Mouse (Mus musculus) heart, postnatal 25 days (tissue): ENCODE measurements around the gene Hesx1. TPM values are rescaled to one million over a fixed set of nuclear protein-coding genes. Genes with fewer than 3 reads are reported as not detected.
A peak's percentile ranks its signal among the peaks of the same experiment; 100 is the strongest.

Experiments used
- DNase-seq: peaks from one replicate; pipeline ENCODE4 v3.0.0; 2022; ENCODE audit warnings: low spot score
- intact Hi-C: fragments of 180-260 bp; cut with DNase I; formaldehyde crosslinking; loops from one replicate; pipeline ENCODE4 v1.15.1; 2025
- total RNA-seq, 2 experiments: library from RNA; stranded (reverse); gene quantifications; 2 replicates each; pipeline ENCODE4 v1.2.3; 2021

Gene Hesx1
- total RNA-seq, 2 experiments from 2014 or later: not detected

DNA sequence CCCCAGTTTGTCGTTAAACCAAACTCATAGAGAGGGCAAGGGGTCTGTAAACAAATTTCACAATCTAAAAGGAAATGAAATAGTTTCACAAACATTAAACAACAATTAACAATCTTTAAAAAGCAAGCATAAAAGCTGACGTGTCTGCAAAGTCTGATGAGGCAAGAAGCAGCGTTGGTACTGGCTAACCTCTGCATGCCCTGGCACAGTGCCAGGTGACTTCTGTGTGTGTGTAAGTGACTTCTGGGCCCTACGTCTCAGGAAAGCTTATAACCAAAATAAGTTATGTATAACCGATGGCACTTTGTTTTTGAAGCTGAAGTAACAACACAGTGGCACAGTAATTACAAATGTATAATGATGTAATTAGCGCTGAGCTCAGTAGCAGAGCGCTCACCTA lies 10.7 kb downstream of the Hesx1 start:
- DNase-seq: no peak
- intact Hi-C loops: no loop called here

DNA sequence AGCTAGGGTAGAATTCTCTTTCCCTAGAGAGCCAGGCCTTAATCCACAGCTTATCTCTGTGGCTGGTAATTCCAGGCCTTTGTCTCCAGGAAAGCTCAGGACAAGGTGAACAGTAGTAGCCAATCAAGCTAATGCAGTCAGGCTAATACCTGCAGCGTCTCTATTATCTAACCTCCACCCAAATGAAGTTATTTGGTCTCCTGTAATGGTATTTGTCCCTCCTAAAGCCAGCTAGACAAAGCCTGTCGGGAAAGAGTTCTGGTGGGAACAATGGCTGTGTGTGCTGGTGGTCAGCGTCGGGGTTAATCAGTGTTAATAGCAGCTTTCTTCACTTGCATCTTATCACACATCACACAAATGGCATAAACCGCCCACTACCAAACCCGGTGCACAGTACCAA lies 11.7 kb downstream of the Hesx1 start:
- no peak for DNase-seq
- intact Hi-C loops: no loop called here

- intact Hi-C loops: no loop called here
- no peak for DNase-seq
Measured at GRCm38 (mm10) chr14:27011561-27011960, 17.3 kb downstream of the Hesx1 start.

DNA sequence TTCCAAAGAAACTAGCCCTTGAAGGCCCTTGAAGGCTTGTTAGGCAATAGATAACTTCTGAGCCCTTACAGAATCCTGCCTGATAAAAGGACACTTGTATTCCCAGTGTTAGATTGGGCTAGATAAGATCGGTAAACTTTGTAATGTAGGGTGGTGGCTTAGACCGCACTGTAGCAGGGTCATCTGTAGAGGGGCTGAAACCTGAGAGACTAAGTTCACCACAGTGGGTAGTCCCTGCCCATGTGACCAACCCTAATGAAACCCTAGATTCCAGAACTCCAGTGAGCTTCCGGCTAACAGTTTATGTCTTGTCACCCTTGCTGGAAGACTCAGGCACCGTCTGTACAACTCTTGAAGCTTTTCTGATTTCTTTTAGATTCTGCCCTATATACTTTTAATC lies 19.4 kb downstream of the Hesx1 start:
- intact Hi-C loops: no loop called here
- DNase-seq: no peak

GRCm38 (mm10) chr14:27017936-27018335 lies 23.7 kb downstream of the Hesx1 start:
- intact Hi-C loops: no loop called here
- no peak for DNase-seq

DNA sequence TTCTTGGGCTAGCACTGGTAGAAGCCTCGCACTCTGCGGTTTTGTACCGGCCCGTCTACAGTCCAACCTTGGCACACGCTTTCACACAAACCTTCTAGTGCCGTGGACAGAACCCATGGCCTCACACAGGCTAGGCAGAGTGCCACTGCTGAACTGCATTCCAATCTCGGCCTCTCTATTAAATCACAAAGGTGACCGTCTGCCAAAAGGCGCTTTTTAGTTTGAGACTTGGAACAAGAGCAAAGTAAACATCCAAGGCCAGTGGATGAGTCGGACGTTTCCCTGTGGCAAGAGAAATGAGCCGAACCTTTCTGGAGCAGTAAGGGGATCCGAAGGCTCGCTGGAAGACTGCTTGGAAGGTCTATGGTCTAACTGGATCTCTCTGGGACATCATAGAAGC lies 25.6 kb downstream of the Hesx1 start:
- DNase-seq: no peak
- intact Hi-C loops: loop anchor here (5.0 to 10.0 kb wide), 2 partner anchors 33 to 355 kb away; partner anchors contain the start of gene Pde12

GRCm38 (mm10) chr14:27022876-27023275 lies 28.7 kb downstream of the Hesx1 start:
- intact Hi-C loops: loop anchor here (5.0 to 10.0 kb wide), 2 partner anchors 36 to 358 kb away; partner anchors contain the start of gene Pde12
- no peak for DNase-seq

DNA sequence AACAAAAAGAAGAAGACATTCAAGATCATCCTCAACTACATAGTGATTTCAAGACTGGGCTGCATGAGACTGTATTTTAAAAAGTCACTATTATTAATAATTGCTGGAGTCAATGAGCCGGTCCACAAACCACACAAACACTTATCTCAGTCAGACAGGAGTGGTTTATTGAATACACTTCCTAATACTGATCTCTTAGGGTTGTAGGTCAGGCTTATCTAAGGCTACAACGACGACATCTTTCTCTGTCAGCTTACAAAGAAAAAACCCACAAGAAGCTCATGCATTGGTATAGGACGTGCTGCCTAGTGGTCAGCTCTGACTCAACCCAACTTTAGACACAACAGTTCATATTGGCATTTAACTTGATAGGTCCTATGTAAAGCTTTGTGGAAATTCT lies 30.4 kb downstream of the Hesx1 start:
- intact Hi-C loops: loop anchor here (5.0 to 10.0 kb wide), 2 partner anchors 37 to 360 kb away; partner anchors contain the start of gene Pde12

DNA sequence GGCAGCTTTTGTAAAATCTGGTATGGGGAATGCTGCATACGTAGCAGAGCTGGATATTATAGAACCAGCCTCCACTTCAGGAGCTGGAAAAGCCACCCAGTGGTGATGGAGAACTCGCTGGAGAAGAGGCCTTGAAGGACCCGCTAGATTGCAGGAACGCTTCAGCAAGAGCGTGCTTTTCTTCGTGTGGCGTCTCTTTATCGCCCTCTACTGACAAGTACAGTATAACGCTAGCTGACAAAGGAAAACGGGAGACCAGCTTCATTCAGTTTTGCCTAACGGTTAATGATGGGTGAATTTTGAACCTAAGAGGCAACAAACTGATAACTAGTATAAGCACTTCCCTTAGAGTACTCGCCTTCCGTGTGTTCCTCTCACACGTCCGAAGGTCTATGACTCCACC lies 35.6 kb downstream of the Hesx1 start:
- intact Hi-C loops: loop anchor here (2.0 to 10.0 kb wide), 5 partner anchors 37 to 365 kb away; partner anchors contain the start of genes Hesx1 and Pde12
- no peak for DNase-seq

More for the DNA sequence above, 30.4 kb downstream of the Hesx1 start:
- DNase-seq: no peak

DNA sequence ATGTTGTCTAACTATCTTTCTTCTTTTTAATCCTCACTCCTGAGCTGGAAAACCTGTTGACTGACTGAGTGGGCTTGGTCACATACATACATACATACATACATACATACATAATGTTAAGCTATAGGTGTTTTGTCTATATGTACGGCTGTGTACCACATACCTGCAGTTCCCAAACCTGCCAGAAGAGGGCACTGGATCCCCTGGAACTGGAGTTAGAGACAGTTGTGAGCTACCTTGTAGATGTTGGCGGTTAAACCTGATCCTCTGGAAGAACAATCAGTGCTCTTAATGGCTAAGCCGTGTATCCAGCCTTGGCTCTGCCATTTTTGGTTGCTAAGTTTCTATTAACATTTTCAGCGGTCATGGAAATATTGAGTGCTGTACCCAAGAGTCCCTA lies 36.9 kb downstream of the Hesx1 start:
- DNase-seq: peak; percentile 26
- intact Hi-C loops: loop anchor here (1.0 to 5.0 kb wide), 4 partner anchors 36 to 154 kb away; partner anchors contain the start of gene Hesx1

DNA sequence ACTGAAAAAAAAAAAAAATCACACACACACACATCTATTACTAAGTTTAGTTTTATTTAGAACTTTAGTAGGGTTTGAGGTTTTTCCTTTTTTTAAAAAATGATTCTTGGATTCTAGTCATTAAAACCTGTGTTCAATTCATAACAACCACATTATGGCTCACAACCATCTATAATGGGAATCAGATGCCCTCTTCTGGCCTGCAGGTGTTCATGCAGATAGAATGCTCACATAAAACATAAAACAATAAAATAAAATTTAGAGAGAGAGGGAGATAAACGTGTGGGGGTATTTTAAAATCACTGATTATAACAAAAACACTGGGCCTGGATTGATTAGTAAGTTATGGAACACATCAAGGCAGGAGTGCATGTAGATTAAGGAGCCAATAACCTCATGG lies 43.3 kb downstream of the Hesx1 start:
- intact Hi-C loops: no loop called here
- DNase-seq: no peak

DNA sequence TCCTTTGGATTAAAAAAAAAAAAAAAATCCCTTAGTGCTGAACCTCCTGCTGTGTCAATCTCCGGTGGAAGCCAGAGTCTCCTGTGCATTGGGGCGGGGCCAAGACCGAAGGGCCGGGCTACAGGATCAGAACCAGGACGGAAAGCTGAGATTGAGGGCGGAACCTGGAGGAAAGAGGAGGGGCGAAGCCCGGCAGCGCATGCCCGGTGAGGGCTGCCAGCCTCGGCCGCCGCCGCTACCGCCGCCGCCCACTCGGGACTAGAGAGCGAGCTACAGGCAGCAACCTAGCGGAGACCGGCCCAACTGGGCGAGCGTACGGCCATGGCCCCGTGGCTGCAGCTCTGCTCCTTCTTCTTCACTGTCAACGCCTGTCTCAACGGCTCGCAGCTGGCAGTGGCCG lies 44.6 kb downstream of the Hesx1 start, which contains the start of gene Il17rd:
Gene Il17rd, plus strand, starts transcription at position 159 of the 400 bp plus-strand sequence.
- intact Hi-C loops: no loop called here
- peak; percentile 92 for DNase-seq

- peak; percentile 26 for DNase-seq
Measured at GRCm38 (mm10) chr14:27039281-27040248, 45.3 kb downstream of the Hesx1 start.

DNA sequence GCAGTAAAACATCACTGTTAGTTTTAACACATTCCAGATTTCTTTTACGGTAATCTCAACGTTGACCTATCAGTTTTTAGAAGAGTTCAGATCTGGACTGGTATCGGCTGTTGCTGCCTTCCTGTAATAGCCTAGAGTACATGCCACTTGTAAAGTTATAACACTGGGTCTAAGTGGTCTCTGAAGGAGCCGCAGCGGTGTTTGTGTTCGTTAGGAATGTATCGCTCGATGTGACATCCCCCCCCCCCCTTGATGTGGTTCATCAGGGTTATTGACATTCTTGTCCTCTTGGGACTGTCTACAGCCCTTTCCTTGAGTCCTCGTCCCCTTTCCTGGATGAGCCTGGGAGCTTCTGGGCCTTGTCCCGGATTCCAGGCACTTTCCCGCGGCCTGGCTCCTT lies 46.2 kb downstream of the Hesx1 start:
- DNase-seq: no peak
- intact Hi-C loops: loop anchor here (5.0 to 10.0 kb wide), 2 partner anchors 37 to 384 kb away; partner anchors contain the start of gene Fam208a

More at GRCm38 (mm10) chr14:27039281-27040248, 45.3 kb downstream of the Hesx1 start:
- intact Hi-C loops: loop anchor here (5.0 to 10.0 kb wide), 2 partner anchors 38 to 385 kb away; partner anchors contain the start of gene Fam208a

- DNase-seq: no peak
- intact Hi-C loops: loop anchor here (5.0 to 10.0 kb wide), 2 partner anchors 35 to 382 kb away; partner anchors contain the start of gene Fam208a
Measured at GRCm38 (mm10) chr14:27042280-27042983, 48.2 kb downstream of the Hesx1 start.

DNA sequence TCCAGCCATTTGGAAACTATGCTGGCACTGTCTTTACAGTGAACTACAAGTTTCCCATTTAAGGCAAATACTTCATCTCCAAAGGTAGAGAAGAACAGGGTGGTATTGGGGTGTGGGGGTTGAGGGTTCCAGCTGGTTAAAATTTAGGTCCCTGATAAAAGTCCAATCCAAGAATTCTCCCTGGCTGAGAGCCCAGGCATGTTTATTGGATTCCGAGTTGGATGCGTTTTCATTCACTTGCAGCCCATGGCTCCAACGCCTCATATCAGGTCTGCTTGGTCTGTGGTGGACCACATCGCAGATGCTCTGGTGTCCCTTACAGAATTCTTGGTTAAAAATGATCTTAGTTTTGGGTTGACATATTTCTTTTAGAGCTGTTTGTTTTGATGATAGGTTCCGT lies 49.2 kb downstream of the Hesx1 start:
- intact Hi-C loops: loop anchor here (5.0 to 10.0 kb wide), 2 partner anchors 34 to 381 kb away; partner anchors contain the start of gene Fam208a
- DNase-seq: no peak

GRCm38 (mm10) chr14:27044221-27044966 lies 50.2 kb downstream of the Hesx1 start:
- DNase-seq: peak; percentile 50
- intact Hi-C loops: loop anchor here (5.0 to 10.0 kb wide), 2 partner anchors 33 to 380 kb away; partner anchors contain the start of gene Fam208a

DNA sequence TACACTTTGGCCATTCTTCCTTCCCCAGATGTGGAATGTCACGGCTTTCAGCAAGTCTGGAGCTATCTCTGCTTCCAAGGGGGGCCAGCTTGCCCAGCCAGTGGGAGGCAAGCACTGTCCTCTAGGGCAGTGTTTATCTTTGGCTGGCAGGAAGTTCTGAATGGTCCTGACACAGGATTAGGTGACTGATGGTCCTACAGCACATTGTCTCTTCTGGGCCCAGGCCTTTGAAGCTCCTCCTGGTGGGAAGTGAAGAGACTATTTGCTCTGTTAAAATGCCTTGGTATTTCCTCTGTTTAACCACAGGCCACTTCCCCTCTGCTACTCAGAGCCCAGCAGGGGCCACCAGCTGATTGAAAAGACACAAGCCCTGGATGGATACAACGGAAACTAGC lies 50.7 kb downstream of the Hesx1 start:
- DNase-seq: peak; percentile 12
- intact Hi-C loops: loop anchor here (5.0 to 10.0 kb wide), 2 partner anchors 32 to 380 kb away; partner anchors contain the start of gene Fam208a
